Mouse (Mus musculus) kidney, adult 8-10 months (tissue): ENCODE measurements around the gene Arhgef18.

Experiments used
- DNase-seq, 2 experiments: peaks; one replicate each; pipeline ENCODE4 v3.0.0; 2022

Arhgef18 gene

DNA sequence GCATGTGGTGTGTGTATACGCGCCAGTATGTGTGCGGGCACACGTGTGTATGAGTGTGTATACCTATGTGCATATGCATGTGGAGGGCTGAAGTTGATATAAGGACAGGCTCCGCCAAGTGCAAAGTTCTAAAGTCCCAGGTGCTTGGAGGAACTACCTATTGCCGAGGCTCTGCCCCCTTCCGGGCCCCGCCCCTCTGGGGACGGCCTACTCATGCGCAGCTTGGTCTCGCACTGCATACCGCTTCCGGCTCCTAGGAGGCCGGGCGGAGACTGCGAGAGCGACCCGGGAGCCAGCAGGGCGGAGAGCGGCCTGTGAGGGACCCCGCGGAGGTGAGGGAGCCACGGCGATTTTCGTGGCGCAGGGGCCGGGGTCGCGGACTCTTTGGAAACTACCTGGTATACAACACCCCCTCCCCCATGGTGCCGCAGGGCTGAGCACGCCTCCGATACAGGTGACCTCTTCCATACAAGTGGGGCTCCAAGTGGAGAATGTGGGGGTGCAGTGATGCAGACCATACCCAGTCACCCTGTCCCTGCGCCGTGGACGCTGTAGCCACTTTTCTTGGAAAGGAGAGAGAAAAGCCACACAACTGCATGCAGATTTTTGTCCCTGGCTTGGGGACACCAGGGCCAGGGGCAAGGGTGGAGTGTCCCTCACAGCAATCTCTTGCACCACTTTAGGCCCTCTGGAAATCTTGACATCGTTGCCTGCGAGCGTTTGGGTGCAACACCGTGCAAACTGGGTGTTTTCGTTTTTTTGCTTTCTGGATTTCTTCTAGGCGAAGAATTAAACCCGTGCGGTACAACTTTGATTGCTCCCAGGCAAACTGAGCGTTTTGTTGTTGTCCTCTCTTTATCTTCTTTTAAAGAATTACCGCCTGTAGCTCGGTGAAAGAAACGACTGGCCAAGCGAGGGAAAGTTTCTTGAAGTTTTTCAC lies at the start of gene Arhgef18:
TSS of gene Arhgef18 (plus strand) at position 236 of the 940 bp plus-strand sequence.
- DNase-seq: peak; percentile 93 to 94

DNA sequence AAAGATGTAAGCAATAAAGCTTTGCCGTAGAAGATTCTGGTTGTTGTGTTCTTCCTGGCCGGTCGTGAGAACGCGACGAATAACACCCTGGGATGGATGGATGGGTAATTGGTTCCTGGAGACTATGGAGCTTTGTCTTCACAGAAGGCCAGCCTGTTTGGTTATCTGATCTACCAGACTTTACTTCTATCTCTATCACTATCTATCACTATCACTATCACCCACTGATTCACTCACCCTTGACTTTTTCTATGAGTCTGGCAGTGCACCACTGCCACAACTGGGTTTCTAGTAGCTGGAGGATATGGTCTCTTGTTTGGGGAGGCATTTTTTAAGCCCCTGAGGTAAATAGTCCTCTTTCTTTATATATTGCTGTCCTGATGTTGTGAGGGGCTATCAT lies 47.5 kb upstream of the Arhgef18 start:
- no peak for DNase-seq

DNA sequence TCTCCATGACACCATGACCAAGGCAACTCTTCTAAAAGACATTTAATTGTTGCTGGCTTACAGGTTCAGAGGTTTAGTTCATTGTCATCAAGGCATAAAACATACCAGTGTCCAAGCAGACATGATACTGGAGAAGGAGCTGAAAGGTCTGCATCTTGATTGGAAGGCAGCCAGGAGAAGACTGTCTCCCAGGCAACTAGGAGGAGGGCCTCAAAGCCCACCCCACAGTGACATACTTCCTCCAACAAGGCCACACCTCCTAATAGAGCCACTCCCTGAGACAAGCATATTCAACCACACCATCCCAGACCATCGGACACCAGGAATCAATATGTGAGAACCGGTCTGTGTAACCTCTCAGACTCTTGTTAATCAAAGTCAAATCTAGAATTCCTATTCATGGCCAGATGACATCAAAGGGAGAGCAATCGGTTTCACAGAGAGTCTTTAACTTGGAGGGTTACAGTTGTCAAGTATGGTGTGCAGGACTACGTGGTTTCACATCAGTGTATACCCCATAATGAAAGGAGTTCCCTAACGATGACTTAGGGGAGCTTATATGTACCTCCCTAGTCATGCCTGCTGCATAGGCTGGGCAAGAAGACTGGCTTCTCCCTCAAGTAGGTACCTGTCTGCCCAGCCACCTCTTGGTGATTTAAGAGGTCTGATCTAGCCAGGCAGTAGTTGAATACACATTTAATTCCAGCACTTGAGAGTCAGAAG lies 46.0 kb upstream of the Arhgef18 start:
- DNase-seq: no peak

DNA sequence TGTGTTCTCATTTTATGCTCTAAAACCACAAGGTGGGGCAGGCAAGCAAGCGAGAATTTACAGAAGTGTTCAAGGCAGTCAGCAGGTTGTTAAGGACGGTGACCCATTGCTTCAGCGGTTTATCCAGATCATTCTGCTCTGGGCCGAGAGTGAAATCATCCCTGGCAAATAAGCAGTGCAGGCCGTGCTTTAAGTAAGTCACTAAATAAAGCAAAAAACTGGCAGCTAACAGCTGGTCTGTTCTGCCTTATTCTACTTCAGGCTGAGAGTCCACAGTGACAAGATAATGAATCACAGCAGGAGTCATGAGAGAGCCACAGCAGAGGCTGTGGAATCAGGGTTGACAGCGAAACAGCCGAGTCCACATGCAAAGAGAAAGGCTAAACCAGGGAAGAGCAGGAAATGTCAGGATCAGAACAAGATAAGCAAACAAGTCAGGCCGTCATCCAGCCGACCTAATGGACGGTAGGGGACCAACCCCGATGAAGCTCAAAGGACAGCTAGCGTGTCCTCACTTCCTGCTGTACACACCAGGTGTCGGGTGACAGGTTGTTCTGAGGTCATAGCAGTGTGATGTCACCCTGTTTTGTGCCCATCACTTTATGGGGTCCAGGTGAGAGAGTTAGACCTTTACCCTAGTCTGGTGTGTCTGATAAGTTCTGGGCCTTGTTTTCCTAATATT lies 44.5 kb upstream of the Arhgef18 start:
- no peak for DNase-seq

DNA sequence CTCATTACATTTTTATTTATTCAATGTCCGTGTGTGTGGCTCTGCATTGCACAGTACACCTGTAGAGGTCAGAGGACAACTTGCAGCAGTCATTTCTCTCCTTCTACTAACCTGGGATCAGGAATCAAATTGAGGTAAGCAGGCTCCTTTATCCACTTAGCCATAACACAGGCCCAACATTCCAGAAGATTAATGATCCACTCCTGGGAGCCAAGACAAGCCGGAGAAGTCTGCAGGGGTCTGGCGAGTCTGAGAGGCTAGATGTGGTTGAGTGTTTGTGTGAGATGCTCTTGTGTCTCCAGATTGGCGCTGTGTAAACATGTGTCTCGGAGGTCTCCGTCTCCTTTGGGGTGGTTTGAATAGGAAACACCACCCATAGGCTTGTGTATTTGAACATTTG lies 42.1 kb upstream of the Arhgef18 start:
- DNase-seq: no peak

DNA sequence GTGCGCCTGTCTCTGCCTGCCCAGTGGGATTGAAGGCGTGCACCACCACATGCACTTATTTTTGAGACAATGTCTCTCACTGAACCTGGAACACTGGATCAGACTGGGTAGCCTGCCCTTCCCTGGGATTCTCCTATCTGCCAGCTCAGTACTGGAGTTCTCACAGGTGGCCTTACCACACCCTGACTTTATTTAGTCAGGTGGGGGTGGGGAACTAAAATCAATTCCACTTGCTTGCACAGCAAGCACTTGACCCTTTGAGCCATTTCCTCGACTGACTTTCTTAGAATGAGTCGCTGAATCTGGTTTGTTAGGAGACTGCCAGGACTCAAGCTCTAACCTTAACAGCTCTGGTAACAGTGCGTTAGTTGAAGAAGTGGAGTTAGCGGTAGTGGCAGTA lies 40.1 kb upstream of the Arhgef18 start:
- no peak for DNase-seq

DNA sequence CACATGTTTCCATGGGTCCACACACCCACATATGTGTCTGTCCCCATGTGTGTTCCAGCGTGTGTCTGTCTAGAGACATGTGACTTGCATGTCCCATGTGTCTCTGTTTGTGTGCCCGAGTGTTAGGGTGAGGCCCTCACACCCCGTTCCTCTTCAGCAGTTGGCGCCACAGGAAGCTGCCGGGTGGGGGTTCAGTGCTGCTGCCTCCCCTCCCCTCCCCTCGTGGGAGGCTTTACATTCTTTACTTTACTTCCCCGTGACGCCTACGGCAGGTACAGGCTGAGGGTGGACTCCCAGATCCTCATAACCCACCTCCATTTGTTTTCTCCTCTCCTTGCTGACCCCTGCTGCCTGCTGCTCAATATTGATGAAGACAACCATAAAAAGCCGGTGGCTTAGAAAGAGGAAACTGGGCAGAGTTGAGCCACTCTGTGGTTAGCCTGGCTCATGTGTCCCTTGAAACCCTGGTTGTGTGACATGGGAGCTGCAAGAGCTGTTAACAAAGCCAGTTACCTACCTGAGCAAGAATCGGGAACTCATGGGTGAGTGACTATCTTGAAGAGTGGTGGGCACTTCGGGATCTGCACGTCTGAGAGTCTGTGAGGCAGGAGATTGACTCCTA lies 39.5 kb upstream of the Arhgef18 start, which contains the start of gene A430078G23Rik:
TSS of gene A430078G23Rik (plus strand) at position 227 of the 622 bp plus-strand sequence.
- DNase-seq: no peak

DNA sequence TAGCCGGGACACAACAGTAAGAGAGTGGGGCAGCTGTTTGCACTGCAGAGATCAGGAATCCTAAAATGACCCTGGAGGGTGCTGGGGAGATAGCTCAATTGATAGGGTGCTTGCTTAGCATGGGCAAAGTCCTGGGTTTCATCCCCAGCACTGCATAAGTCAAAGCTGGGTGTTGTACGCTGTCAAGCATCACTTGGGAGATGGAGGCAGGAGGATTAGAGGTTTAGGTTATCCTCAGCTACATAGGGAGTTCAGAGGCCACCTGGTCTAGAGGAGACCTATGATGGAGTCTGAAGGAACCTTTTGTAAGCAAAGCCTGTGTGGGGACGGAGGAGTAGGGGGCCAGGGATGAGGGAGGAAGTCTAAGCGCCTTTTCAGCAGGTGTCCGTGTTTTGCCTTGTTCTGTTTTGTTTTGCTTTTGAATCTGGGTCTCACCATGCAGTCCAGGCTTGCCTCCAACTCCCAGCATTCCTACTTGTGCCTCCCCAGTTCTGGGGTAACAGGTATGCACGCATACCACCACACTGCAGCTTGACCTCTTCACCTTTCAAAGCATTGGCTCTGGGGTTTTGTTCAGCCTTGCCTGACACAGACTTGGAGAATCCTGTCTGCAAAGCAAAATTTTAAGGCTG lies 38.9 kb upstream of the Arhgef18 start:
- no peak for DNase-seq

DNA sequence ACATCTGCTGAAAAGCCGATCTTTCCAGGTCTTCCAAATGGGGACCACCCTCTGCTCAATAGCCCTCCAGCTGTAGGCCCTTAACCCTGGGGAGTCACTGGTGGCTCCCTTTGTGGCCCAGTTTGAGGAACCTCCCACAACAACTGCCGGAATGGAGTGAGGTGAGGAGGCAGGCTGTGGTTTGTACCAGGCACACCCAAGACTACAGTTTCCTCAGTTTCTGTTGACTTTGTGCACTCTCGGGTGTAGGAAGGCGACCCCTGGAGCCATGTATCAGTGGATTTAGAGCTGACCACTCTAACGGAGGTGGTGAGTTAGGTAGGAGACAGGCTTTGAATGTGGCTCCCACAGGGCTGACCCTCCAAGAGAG lies 38.4 kb upstream of the Arhgef18 start:
- no peak for DNase-seq

DNA sequence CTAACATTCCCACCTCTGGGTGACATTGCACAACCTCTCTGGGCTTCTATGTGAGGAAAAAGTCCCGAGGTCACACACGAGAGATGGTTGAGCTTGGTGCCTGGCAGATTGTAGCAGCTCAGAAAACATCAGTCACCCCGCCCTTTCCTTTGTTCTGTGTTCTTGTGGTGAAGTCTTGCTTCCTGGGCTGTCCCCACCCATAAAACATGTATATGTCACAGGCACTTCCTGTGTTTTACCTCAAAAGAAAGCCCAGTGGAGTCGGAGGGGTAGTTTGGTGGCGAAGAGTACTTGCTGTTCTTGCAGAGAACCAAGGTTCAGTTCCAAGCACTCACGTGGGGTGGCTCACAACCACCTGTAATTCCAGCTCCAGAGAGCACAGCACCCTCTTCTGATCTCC lies 37.2 kb upstream of the Arhgef18 start:
- no peak for DNase-seq

DNA sequence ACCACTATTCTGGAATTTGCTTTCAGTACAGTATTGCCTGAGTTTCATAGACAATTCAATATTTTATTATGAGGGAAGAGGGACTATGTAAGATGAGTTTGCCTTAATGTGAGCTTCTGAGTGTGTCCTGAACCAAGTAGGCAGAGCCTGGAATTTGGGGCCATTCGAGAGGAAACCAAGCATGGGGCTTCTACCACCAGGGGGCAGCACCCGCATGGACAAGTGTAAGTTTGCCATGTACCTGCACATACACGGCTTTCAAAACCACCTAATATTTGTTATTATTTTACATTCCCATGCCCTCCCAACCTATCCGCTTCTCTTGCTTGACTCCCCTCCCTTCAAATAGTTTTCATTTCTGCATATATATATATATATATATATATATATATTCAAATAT lies 34.7 kb upstream of the Arhgef18 start:
- DNase-seq: peak; percentile 54 to 88

DNA sequence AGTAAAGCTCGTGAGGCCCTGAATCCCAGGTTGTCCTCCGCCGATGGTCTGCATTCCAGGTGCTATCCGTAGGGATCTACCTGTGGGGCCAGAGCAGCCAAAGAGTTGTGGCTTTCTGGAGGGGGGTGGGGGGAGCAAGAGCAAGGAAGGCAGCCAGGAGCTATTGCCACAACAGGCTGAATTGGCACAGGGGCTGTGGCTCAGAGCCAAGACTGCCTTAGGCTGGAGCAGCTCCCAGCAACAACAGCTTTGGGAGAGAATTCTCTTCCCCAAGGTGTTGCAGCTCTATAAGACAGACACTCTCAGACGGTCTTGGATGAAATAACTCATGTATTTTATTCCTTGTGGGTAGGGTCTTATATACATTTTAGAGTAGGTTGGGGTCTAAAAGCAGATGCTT lies 25.7 kb upstream of the Arhgef18 start:
- DNase-seq: no peak

DNA sequence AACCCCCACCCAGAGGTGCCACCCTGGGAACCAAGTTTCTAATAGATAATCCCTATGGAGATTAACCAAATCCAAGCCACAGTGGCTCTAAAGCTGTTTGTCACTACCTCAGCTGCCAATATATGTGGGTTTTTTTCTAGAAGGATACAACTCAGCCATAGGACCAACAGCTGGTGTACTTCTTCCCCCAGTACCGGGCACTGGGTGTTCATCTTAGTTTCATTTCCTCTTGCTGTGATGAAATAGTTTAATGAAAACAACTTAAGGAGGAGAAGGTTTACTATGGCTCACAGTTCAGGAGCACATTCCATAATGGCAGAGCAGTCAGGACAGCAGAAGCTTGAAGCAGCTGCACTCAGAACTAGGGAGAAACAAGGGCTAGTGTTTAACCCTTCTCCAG lies 24.7 kb upstream of the Arhgef18 start:
- no peak for DNase-seq

DNA sequence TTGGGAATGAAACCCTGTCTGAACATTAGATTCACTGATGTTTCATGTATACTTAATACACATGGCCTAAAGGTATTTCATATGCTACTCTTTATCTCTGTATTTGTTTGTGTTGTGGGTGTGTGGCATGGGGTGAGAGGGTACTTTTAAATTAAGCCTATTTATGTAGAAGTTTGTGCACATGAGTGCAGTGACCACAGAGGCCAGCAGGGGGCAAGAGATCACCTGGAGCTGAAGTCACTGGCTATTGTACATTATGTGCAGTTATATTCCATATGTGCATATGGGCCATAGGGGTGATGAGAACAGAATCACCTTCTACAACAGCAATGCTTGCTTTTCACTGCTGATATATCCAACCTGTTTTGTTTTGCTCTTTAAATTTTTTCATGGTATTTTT lies 17.1 kb upstream of the Arhgef18 start:
- DNase-seq: no peak

DNA sequence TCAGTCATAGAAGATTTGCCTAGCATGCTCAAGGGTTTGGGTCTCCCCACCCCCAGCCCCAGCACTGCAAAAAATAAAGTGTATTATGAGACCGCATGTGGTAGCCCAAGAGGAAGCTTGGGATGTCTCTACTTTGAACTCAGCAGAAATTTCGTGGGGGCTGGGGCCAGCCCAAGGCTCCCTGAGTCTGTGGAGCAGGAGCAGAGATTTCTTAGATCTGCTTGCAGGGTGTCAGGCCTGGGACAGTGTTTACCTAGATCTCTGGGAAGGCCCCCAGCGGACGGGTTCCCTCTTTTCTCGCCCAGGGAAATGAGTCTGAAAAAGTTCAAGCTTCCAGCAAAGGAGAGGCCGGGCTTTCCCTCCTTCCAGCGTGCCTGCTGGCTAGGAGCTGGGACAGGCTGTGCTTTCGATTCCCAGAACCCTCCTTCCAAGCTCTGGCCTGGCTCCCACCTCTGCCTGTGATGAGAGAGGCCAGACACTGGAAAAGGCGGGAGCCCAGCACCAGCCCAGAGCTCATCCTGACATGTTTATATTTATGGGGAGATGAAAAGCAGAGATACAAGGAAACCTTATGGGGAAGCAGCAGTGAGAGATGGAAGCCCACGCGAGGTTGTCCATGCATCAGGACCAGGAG lies 16.0 kb upstream of the Arhgef18 start:
- no peak for DNase-seq

DNA sequence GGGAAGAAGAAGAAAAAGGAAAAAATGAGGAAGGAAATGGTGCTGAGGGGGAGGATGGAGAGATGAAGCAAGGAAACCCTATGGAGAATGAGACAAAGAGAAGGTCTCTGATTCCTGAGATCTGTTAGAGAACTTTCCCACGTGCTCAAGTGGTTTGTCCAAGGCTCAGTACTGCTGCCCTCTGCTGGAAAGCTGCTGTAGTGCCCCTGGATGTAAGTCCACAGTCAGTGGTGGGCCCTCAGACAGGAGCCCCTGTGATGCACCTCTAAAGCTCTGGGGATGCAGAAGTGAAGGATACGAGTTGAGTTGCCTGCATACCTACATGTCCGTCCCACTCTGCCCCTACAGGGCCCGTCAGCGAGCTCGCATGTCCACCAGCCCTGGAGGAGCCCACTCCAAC lies 5.5 kb upstream of the Arhgef18 start:
- DNase-seq: peak; percentile 57 to 81

DNA sequence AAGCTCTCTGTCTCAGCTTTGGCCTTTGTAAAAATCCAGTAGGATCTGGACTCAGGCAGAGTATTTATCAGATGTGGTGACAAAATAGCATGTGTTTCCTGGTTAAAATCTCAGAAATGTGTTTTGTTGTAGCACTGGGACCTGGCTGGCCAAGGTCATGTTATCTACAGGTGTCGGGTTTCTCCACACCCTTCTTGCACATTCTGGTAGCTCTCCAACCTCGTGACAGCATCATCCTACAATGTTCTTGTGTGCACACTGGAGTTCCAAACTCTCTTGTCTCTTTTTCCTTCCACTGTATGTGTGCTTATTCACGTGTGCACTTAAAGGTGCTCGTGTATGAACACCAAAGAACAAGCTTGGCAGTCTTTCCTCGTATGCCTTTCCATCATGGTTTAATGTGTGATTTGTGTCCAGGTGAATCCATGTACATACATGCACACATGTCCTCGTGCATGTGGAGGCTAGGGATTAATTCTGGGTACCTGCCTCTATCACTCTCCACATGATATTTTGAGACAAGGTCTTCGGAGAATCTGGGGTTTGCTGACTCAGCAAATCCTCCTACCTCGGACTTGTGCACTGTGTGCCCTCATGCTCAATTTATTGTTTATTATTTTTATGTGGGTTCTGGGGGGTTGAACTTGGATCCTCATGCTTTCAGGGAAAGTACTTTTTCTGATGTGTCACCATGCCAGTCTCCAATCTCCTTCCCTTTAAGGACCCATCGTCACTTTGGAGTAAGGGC lies 4.0 kb upstream of the Arhgef18 start:
- DNase-seq: peak in 1 of 2 experiments; percentile 29

DNA sequence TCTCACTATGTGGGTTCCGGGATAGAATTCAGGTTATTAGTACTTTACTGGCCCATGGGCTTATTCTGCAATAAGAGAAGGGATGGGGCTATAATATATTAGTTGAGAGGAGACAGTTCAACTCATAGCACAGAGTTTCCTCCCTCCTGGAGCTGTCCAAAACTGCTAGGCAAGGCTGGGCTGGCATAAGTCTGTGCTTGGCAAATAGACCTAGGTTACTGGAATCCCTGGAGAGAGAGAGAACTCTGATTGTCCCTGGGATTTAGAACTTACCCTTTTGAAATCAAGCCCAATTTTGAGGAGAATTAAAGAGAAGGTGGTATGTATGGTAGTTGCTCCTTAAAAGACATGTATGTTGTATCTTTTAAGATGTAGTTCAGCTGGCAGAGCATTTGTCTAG lies 3.3 kb upstream of the Arhgef18 start:
- no peak for DNase-seq

DNA sequence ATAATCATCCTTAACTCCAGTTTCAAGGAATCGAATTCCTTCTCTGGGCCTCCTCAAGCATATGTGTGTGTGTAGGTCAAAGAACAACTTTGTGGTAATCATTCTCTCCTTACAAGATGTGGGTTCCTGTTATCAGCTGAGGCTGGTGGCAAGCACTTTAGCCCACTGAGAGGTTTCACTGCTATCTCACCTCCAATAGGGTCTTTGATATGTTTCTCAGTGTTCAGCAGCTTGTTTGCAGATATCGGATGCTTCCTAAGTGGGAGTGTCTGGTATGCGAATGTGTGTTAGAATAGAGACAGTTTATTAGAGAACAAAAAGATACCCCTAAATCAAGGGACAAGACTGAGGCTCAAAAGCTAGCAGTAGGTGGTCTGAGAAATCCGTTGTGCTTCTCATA lies 513 bp upstream of the Arhgef18 start:
- DNase-seq: no peak

DNA sequence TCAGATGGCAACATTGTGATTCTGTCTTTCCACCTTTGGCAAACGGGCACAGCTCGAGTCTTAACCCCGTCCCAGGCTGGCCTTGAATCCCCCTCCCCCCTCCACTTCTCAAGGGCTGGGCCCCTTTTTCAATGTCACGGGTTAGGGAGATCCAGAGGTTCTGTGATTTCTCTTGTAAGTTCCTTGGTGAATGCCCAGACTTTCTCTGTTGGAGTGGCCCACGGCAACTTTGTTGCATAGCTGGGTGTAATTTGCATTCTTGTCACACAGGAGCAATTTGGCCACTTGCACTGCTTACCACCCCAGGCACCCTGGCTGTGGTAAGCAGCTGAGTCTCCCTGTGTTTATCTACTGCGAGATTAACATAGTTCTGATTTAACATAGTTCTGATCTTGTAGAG lies 1.8 kb downstream of the Arhgef18 start:
- DNase-seq: peak; percentile 50 to 77

DNA sequence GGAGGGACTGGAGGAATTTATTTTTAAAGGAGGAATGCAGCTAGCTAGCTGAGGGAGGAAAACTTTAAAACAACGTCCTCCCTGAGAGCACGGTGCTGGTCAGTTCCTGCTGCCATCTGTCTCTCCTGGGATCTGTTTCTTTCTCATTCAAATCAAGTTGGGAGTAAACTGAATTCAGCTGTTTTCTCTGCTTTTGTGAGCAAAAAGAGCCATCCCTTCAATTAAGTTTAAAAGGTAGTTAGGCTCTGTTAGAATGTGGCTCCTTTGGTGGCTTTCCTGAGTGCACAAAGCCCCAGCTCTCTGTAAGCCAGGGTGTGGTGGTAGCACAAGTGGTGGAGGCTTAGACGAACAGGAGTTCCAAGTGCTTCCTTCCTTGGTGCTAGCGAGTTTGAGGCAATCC lies 2.4 kb downstream of the Arhgef18 start:
- no peak for DNase-seq
